Mouse (Mus musculus) thymus, adult 2 months (tissue): ENCODE data around the gene 1700113H08Rik.

Source experiments
- CTCF ChIP-seq: fragments of 200-500 bp; IDR thresholded peaks from 2 replicates; pipeline ENCODE4 v1.5.1; 2012; ENCODE audit warnings: mild to moderate bottlenecking, control low read depth, low read length, moderate library complexity, borderline replicate concordance; ENCODE audit not compliant: control insufficient read depth, poor library complexity, insufficient read depth; ENCODE audit errors: extremely low read depth
- POLR2A ChIP-seq: fragments of 200-500 bp; IDR thresholded peaks from 2 replicates; pipeline ENCODE4 v1.6.1; 2012; ENCODE audit warnings: mild to moderate bottlenecking, low read length, control low read depth, moderate library complexity; ENCODE audit not compliant: control insufficient read depth, poor library complexity, insufficient read depth; ENCODE audit errors: extremely low read depth

- TF ChIP-seq POLR2A: no peak
- no peak for TF ChIP-seq CTCF
Measured at GRCm38 (mm10) chr10:87103286-87103685, 45.4 kb downstream of the 1700113H08Rik start.
